Mouse (Mus musculus): ENCODE results near the gene Insm2.

GRCm38 (mm10) chr12:55564187-55564963 lies 34.9 kb upstream of the Insm2 start:
- no peak for TF ChIP-seq CTCF (IDR thresholded peaks at IDR 0.05; ENCODE audit: borderline replicate concordance, insufficient read depth, low read length)
- TF ChIP-seq POLR2A (IDR thresholded peaks at IDR 0.05; ENCODE audit: low read depth, low read length), result no peak
